Mouse (Mus musculus) hindbrain, embryonic 12.5 days (tissue): ENCODE measurements around the gene 1700013F07Rik. TPM values are rescaled to one million over a fixed set of nuclear protein-coding genes. Genes with fewer than 3 reads are reported as not detected.
"Not testable (repeated sequence)": the region's sequence is repeated elsewhere in the genome, so short reads cannot be mapped to it uniquely, and the experiment has no call there.

ENCODE experiments used
- ATAC-seq: fragments of 200-750 bp; cut with Nextera tagmentation; 2 replicates; pipeline ENCODE4 v1.8.0; 2017; ENCODE audit warnings: moderate TSS enrichment; ENCODE audit not compliant: low FRiP score
- H3K27ac ChIP-seq: fragments of 300-500 bp; sonication (generic); 2 replicates; pipeline ENCODE4 v1.5.1; 2016; ENCODE audit warnings: mild to moderate bottlenecking
- H3K27me3 ChIP-seq: fragments of 300-500 bp; sonication (generic); 2 replicates; pipeline ENCODE4 v1.6.1; 2016; ENCODE audit warnings: mild to moderate bottlenecking
- H3K36me3 ChIP-seq: fragments of 300-500 bp; sonication (generic); 2 replicates; pipeline ENCODE4 v1.6.1; 2016; ENCODE audit warnings: mild to moderate bottlenecking
- H3K4me1 ChIP-seq: fragments of 300-500 bp; sonication (generic); 2 replicates; pipeline ENCODE4 v1.6.1; 2016
- H3K4me2 ChIP-seq: fragments of 300-500 bp; sonication (generic); replicated peaks from 2 replicates; pipeline ENCODE4 v1.6.1; 2016; ENCODE audit warnings: mild to moderate bottlenecking
- H3K4me3 ChIP-seq: fragments of 300-500 bp; sonication (generic); 2 replicates; pipeline ENCODE4 v1.5.1; 2016; ENCODE audit warnings: mild to moderate bottlenecking
- H3K9ac ChIP-seq: fragments of 300-500 bp; sonication (generic); 2 replicates; pipeline ENCODE4 v1.6.1; 2016; ENCODE audit warnings: mild to moderate bottlenecking, moderate library complexity
- H3K9me3 ChIP-seq: fragments of 300-500 bp; sonication (generic); replicated peaks from 2 replicates; pipeline ENCODE4 v1.6.1; 2016; ENCODE audit warnings: mild to moderate bottlenecking
- WGBS: fragments of 180-500 bp; shearing (Covaris S2); methylation state at CpG from one replicate; pipeline ENCODE4 v1.1.7; 2016; 5-methylcytosine and 5-hydroxymethylcytosine counted together
- polyA plus RNA-seq: library from polyadenylated mRNA; unstranded; fragments of >200 nt; fragmentation: Nextera tagmentation; extraction: Ambion mirVana; gene quantifications from 2 replicates; pipeline ENCODE4 v1.2.1, GENCODE M21; 2016

1700013F07Rik gene
- 1.2 and 2.2 TPM in 2 replicates for polyA plus RNA-seq

DNA sequence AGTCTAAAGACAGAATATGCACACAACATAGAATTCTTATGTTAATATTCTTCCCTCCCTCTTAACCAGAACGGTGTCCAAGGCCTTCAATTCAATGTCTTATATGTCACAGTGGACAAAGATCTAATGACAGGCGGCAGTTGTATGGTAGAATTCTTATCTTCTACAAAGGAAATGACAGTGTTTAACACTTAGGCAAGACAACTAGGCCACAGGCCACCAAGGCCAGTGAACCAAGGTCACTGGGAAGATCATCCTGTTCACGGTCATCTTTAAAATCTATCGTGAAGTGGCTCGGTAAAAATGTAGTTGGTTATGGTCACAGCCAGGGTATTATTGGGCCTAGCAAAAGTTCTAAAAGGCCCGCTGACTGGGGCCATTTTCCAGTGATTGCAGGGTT, at the start of gene 1700013F07Rik:
TSS of gene 1700013F07Rik (plus strand) at position 200 of the 400 bp plus-strand sequence.
- 85% methylated on average over 6 of the region's 6 CpGs for WGBS
- peaks cover 8% of the 10 kb centered on the region for H3K4me1 ChIP-seq

DNA sequence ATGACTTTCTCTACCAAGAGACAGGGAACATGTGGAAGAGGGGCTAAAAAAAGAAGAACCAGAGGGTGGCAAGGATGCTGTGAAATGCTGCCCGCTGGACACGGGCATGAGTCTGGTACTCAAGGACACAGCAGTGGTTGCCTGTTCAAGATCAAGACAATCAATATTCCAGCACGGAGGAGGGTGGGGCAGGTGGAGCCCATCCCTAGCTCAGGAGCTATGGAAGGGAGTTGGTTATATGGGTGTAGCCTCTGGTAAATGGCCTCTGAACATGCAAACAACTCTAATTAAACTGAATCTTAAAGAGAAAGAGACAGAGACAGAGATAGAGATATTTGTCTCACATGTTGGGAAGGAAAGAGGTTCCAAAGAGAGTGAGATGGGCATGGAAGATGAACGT, 49.2 kb upstream of the 1700013F07Rik start:
- no peak for ATAC-seq
- Histone ChIP-seq H3K4me1 (no peaks in the 10 kb centered on the region), H3K4me3 (no peak overlapping the region), H3K4me2 (no peak overlapping the region), H3K27ac (no peak overlapping the region), H3K9me3 (no peaks in the 10 kb centered on the region), H3K9ac (no peak overlapping the region), H3K36me3 (no peaks in the 10 kb centered on the region), H3K27me3 (no peaks in the 10 kb centered on the region)
- WGBS = 87% methylated on average over 4 of the region's 4 CpGs

More for the DNA sequence above, at the start of gene 1700013F07Rik:
- H3K4me3 ChIP-seq = no peak within 1 kb of the TSS
- H3K4me2 ChIP-seq = no peak within 1 kb of the TSS
- ATAC-seq = no peak
- no peak within 1 kb of the TSS for H3K27ac ChIP-seq
- H3K27me3 ChIP-seq = peaks cover 18% of the 10 kb centered on the region
- no peaks in the 10 kb centered on the region for H3K36me3 ChIP-seq
- H3K9ac ChIP-seq = no peak within 1 kb of the TSS
- H3K9me3 ChIP-seq = no peaks in the 10 kb centered on the region

DNA sequence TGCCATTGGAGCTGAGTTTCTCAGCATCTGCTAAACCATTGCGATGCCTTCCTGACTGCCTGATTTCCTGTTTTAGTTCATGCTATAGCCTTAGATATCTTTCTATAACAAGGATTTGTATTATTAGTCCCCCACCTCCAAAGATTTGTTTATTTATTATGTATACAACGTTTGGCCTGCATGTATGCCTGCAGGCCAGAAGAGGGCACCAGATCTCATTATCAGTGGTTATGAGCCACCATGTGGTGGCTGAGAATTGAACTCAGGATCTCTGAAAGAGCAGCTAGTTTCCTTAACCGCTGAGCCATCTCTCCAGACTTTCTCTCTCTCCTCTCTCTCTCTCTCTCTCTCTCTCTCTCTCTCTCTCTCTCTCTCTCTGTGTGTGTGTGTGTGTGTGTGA, 44.0 kb upstream of the 1700013F07Rik start:
- Histone ChIP-seq H3K9me3 (no peaks in the 10 kb centered on the region), H3K27me3 (no peaks in the 10 kb centered on the region), H3K4me3 (no peak overlapping the region), H3K4me1 (no peaks in the 10 kb centered on the region), H3K9ac (no peak overlapping the region), H3K27ac (no peak overlapping the region), H3K4me2 (no peak overlapping the region), H3K36me3 (no peaks in the 10 kb centered on the region)
- WGBS = 39% methylated on average over 3 of the region's 3 CpGs
- ATAC-seq = no peak

DNA sequence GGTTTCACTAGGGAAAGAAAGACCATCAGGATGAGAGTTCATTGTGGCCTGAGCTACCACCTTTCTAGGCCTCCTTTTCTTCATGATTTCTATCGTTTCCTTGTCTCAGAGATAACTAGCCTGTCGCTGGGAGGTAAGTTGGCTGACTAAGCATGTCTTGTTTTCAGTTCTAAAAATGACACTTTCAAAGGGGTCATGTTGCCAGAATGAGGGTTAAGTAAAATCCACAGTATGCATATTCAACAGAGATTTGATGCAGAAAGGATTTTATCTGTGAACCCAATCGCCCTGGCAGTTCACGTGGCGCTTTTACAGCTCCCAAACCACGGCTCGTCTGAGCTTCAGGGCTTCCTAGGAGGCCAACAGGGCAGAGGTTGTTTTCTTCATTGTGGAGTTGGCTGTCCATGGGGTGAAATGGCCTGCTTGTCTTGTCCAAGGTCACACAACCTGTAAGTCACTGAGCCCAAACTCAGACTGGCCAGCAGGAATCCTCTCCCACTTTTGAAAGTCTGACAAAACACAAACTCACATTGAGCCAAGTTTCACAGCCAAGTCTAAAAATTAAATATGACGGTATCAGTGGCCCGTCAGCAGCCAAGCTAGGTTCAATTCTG, 39.0 kb upstream of the 1700013F07Rik start:
- no peaks in the 10 kb centered on the region for H3K36me3 ChIP-seq
- peaks cover 8% of the 10 kb centered on the region; the same call in 1 of the 2 replicates for H3K4me1 ChIP-seq
- H3K27ac ChIP-seq = no peak overlapping the region
- no peak overlapping the region for H3K4me2 ChIP-seq
- H3K9ac ChIP-seq = no peak overlapping the region
- WGBS = 77% methylated on average over 9 of the region's 9 CpGs
- no peak for ATAC-seq
- H3K4me3 ChIP-seq = no peak overlapping the region
- no peaks in the 10 kb centered on the region for H3K9me3 ChIP-seq
- H3K27me3 ChIP-seq = no peaks in the 10 kb centered on the region

DNA sequence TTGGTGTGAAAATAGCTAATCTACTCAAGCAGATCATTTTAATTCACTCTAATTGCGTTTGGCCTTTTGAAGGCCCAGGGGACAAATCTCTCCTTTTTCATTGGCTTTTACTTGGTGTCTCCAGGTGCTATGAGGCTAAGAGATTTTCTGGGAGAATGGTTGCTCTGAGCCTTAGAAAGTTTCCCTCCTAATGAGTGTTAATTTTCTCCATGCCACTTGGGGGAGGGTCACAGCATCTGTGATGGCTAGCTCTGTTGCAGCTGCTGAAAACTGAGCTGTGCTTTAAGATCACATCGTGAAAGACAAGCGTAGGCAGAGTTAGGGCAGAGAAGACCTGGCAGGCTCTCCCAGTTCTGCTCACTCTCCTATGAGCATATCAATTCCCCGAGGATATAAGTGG, 38.5 kb upstream of the 1700013F07Rik start:
- Histone ChIP-seq H3K27me3 (no peaks in the 10 kb centered on the region), H3K27ac (no peak overlapping the region), H3K9me3 (no peaks in the 10 kb centered on the region), H3K4me1 (peaks cover 8% of the 10 kb centered on the region; the same call in 1 of the 2 replicates), H3K4me2 (no peak overlapping the region), H3K4me3 (no peak overlapping the region), H3K36me3 (no peaks in the 10 kb centered on the region), H3K9ac (no peak overlapping the region)
- 48% methylated on average over 4 of the region's 4 CpGs for WGBS
- ATAC-seq = peak; percentile 46; the same call in 1 of the 2 replicates

DNA sequence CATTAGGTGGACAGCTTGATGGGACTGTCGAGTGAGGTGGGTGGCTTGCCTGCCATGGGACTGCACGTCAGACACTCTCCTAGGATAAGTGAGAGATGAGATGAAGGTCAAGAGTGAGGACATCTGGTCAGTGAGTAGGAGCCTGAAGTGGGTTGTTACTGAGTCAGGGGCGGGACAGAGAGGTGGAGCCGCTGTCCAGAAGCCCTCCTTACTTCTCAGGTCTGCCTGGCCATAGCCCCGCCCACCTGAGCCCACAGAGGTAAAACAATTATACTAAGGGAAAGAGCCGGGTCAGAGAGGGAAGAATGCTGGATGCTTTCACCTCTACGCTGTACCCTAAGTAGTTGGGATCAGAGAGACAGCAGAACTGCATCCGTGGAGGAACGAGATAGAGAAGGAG, 36.3 kb upstream of the 1700013F07Rik start:
- H3K27ac ChIP-seq = no peak overlapping the region
- no peak overlapping the region for H3K4me2 ChIP-seq
- H3K9me3 ChIP-seq = no peaks in the 10 kb centered on the region
- H3K36me3 ChIP-seq = no peaks in the 10 kb centered on the region
- no peak overlapping the region for H3K4me3 ChIP-seq
- ATAC-seq = 0 out of 2 replicates have a peak, but pooled peaks have one; percentile 15
- H3K27me3 ChIP-seq = no peaks in the 10 kb centered on the region
- 48% methylated on average over 9 of the region's 9 CpGs for WGBS
- H3K4me1 ChIP-seq = peaks cover 8% of the 10 kb centered on the region; the same call in 1 of the 2 replicates
- no peak overlapping the region for H3K9ac ChIP-seq

DNA sequence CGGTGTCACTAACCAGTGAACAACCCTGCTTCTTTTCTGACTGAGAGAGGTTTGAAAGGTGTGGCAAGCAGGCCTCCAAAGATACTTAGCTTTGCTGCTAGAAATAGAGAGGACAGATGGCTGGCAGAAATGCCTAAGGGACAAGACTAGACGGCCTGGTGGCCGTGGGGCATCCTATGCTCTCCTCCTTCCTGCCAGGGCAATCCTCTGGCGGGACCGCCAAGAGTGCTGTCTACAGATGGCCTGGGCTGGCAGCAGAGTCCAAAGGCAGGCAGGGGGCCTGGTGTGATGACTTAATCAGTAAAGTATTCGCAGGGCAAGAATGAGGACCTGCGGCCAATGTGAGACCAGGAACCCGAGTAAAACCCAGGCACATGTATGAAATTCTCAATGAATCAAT, 34.1 kb upstream of the 1700013F07Rik start:
- no peak overlapping the region for H3K27ac ChIP-seq
- peaks cover 8% of the 10 kb centered on the region; the same call in 1 of the 2 replicates for H3K4me1 ChIP-seq
- no peak overlapping the region for H3K9ac ChIP-seq
- no peaks in the 10 kb centered on the region for H3K36me3 ChIP-seq
- H3K4me2 ChIP-seq = no peak overlapping the region
- no peaks in the 10 kb centered on the region for H3K9me3 ChIP-seq
- WGBS = 65% methylated on average over 8 of the region's 8 CpGs
- H3K4me3 ChIP-seq = no peak overlapping the region
- no peaks in the 10 kb centered on the region for H3K27me3 ChIP-seq
- no peak for ATAC-seq

DNA sequence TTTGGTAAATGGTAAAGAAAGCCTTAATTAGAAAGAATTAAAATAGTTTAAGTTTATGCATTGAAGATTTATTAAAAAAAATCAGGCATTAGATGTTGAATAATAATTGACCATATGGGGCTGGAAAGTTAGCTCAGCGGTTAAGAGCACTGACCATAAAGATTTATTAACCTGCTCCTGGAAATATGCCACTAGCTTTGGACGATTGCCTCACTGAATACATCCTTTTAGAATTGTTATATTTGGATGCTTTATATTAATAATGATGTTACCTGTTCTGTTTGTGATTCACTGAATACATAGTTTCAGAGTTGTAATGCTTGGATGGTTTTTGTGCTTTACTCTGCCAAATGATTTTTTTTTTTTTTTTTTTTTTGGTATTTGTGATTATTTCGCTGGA, 32.5 kb upstream of the 1700013F07Rik start:
- H3K27ac ChIP-seq, H3K9me3 ChIP-seq, H3K4me1 ChIP-seq, ATAC-seq, H3K4me3 ChIP-seq, H3K9ac ChIP-seq, H3K36me3 ChIP-seq, H3K4me2 ChIP-seq, H3K27me3 ChIP-seq: not testable (repeated sequence)
- WGBS = 88% methylated on average over 3 of the region's 3 CpGs

DNA sequence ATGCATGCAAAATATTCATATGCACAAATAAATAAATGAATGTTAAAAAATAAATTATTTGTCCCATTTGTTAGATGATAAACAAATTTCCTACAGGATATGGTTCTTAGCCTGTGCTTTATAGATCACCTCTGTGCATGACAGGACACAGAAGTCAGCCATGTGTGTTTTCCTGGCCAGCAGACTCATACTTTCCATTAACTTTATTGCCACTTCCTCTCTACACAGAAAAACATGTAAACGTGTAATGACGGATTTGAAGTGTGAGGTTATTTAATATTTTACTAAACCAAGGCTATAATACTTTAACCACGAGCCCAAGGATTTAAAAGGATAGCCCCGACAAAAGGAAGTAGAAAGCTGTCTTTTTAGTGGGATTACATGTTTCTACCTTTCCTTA, 30.0 kb upstream of the 1700013F07Rik start:
- 86% methylated on average over 4 of the region's 4 CpGs for WGBS
- H3K27ac ChIP-seq = no peak overlapping the region
- H3K9me3 ChIP-seq = no peaks in the 10 kb centered on the region
- no peaks in the 10 kb centered on the region for H3K36me3 ChIP-seq
- no peaks in the 10 kb centered on the region for H3K4me1 ChIP-seq
- no peak overlapping the region for H3K9ac ChIP-seq
- no peak for ATAC-seq
- H3K4me3 ChIP-seq = no peak overlapping the region
- H3K27me3 ChIP-seq = no peaks in the 10 kb centered on the region
- no peak overlapping the region for H3K4me2 ChIP-seq

DNA sequence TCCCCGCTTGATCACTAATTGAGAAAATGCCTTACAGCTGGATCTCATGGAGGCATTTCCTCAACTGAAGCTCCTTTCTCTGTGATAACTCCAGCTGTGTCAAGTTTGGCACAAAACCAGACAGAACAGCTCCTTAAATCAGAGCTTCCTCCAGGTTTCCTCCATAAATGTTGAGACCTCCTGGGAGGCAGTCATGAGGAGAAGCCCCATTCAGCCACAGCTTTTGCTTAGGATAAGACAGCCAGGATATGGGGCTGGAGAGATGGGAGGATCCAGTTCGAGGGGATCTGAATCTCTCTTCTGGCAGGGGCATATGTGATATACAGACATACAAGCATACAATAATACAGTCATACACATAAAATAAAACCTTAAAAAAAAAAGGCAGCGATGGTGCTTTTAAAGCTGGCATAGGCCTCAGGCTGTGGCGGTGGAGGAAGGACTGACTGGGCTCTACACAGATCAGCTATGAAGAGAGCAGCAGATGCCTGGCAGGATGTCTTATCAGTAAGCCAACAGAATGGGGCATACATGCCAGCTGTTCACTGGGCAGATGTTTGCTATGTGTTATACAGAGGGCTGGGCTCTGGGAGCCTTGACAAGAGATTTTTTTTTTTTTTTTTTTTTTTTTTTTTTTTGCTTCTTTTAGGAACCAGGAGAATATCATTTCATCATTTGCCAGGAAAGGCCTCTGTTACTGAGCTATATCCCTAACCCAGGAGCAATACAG, 25.0 kb upstream of the 1700013F07Rik start:
- no peaks in the 10 kb centered on the region for H3K9me3 ChIP-seq
- H3K27ac ChIP-seq = no peak overlapping the region
- H3K4me1 ChIP-seq = peaks cover 14% of the 10 kb centered on the region
- H3K36me3 ChIP-seq = no peaks in the 10 kb centered on the region
- H3K4me2 ChIP-seq = no peak overlapping the region
- no peak for ATAC-seq
- no peaks in the 10 kb centered on the region for H3K27me3 ChIP-seq
- H3K9ac ChIP-seq = no peak overlapping the region
- no peak overlapping the region for H3K4me3 ChIP-seq
- WGBS = 84% methylated on average over 4 of the region's 4 CpGs

DNA sequence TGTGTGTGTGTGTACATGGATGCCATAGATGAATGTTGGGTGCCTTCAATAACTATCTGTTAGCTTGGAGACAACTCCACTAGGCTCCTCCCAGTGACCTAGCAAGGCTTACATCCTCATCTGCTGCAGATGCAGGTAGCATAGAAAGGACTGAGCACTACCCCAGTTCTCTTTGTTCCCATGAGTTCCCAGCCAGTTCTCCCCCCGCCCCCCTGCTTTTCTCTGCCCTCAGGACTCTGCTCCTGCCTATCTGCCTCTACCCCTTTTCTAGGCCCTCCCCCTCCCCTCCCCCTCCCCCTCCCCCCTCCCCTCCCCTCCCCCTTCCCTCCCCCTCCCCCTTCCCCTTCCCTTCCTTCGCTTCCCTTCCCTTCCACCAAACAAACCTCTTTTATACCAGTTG, 23.8 kb upstream of the 1700013F07Rik start:
- 30% methylated on average over 2 of the region's 2 CpGs for WGBS
- no peak overlapping the region for H3K27ac ChIP-seq
- H3K4me3 ChIP-seq = no peak overlapping the region
- no peak overlapping the region for H3K9ac ChIP-seq
- peaks cover 14% of the 10 kb centered on the region for H3K4me1 ChIP-seq
- peak; percentile 46; the same call in 1 of the 2 replicates for ATAC-seq
- H3K4me2 ChIP-seq = no peak overlapping the region
- H3K27me3 ChIP-seq = no peaks in the 10 kb centered on the region
- no peaks in the 10 kb centered on the region for H3K36me3 ChIP-seq
- no peaks in the 10 kb centered on the region for H3K9me3 ChIP-seq

DNA sequence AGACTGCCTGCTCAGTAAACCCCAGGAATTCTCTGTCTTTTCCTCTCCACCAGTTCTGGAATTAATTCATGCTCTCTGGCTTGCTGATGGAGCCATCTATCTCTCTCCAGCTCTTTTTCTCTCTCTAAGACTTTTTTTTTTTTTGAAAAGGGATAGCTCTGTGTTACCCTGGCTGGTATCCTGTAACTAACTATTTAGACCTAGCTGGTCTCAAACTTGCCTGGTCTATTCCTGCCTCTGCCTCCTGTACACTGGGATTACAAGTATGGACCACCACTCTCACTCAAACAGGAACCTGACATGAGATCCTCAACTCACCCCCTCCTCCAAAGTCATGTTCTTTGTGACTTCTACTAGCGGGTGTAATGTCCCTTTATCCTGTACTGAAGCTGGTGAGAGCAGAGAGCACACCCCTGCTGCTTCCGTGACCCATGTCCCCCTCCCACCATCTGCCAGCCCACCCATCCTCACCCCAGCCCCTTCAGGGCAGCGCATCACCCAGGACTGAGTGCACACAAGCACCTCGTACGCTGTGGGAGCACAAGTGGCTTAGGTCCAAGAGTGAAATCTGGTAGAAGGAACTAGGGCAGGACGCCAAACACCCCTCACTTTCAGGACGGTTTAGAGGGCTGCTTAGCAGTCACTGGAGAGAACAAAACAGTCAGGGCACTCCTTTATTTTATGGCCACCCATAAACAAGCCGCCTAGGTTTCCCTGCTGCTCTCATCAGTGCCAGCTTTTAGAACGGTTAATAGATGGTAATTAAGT, 23.1 kb upstream of the 1700013F07Rik start:
- peak overlapping the region; percentile 70 for H3K27ac ChIP-seq
- no peak overlapping the region for H3K4me2 ChIP-seq
- no peaks in the 10 kb centered on the region for H3K36me3 ChIP-seq
- 18% methylated on average over 9 of the region's 9 CpGs for WGBS
- H3K27me3 ChIP-seq = no peaks in the 10 kb centered on the region
- H3K4me3 ChIP-seq = no peak overlapping the region
- peaks cover 14% of the 10 kb centered on the region for H3K4me1 ChIP-seq
- no peak overlapping the region for H3K9ac ChIP-seq
- ATAC-seq = peak; percentile 79
- no peaks in the 10 kb centered on the region for H3K9me3 ChIP-seq
